Mouse (Mus musculus): ENCODE results near the gene Rgl2.

The Rgl2 gene

GRCm38 (mm10) chr17:33948090-33948904, 19.0 kb downstream of the Rgl2 start:
- no peak for DNase-seq (ENCODE audit: low spot score in 2 of 2)

- DNase-seq (ENCODE audit: low spot score in 2 of 2) = no peak
Observed at GRCm38 (mm10) chr17:33948905-33949537, 19.7 kb downstream of the Rgl2 start.

GRCm38 (mm10) chr17:33950131-33950625, 20.8 kb downstream of the Rgl2 start:
- DNase-seq (ENCODE audit: low spot score in 2 of 2) = peak in 1 of 2 experiments; percentile 4

GRCm38 (mm10) chr17:33951021-33951946, 21.9 kb downstream of the Rgl2 start, which contains the start of gene B3galt4:
Gene B3galt4 (minus strand): TSS chr17:33951488.
- DNase-seq (ENCODE audit: low spot score in 2 of 2) = peak; percentile 69 to 71

GRCm38 (mm10) chr17:33952015-33952414, 22.7 kb downstream of the Rgl2 start:
- peak in 1 of 2 experiments; percentile 3 for DNase-seq (ENCODE audit: low spot score in 2 of 2)

GRCm38 (mm10) chr17:33952879-33953278, 23.5 kb downstream of the Rgl2 start:
- DNase-seq (ENCODE audit: low spot score in 2 of 2) = no peak

GRCm38 (mm10) chr17:33953310-33953709, 24.0 kb downstream of the Rgl2 start:
- DNase-seq (ENCODE audit: low spot score in 2 of 2) = no peak

GRCm38 (mm10) chr17:33953961-33954565, 24.7 kb downstream of the Rgl2 start:
- no peak for DNase-seq (ENCODE audit: low spot score in 2 of 2)

- DNase-seq (ENCODE audit: low spot score in 2 of 2) = no peak
Observed at GRCm38 (mm10) chr17:33954646-33955554, 25.6 kb downstream of the Rgl2 start.

- peak; percentile 96 to 97 for DNase-seq (ENCODE audit: low spot score in 2 of 2)
Observed at GRCm38 (mm10) chr17:33955555-33956214, 26.3 kb downstream of the Rgl2 start, which contains the start of the genes Vps52 and Rps18. Gene Vps52 (plus strand): TSS chr17:33955812. Gene Rps18 (minus strand): TSS chr17:33956001.

- DNase-seq (ENCODE audit: low spot score in 2 of 2) = no peak
Observed at GRCm38 (mm10) chr17:33956336-33956735, 27.0 kb downstream of the Rgl2 start.

- DNase-seq (ENCODE audit: low spot score in 2 of 2) = no peak
Observed at GRCm38 (mm10) chr17:33957493-33957892, 28.1 kb downstream of the Rgl2 start.

- DNase-seq (ENCODE audit: low spot score in 2 of 2) = no peak
Observed at GRCm38 (mm10) chr17:33958451-33958850, 29.1 kb downstream of the Rgl2 start.

GRCm38 (mm10) chr17:33959135-33959534, 29.8 kb downstream of the Rgl2 start:
- DNase-seq (ENCODE audit: low spot score in 2 of 2) = no peak

GRCm38 (mm10) chr17:33959948-33960347, 30.6 kb downstream of the Rgl2 start:
- no peak for DNase-seq (ENCODE audit: low spot score in 2 of 2)

GRCm38 (mm10) chr17:33962876-33963275, 33.5 kb downstream of the Rgl2 start:
- no peak for DNase-seq (ENCODE audit: low spot score in 2 of 2)

GRCm38 (mm10) chr17:33965082-33965845, 35.9 kb downstream of the Rgl2 start:
- no peak for DNase-seq (ENCODE audit: low spot score in 2 of 2)

GRCm38 (mm10) chr17:33965846-33966550, 36.7 kb downstream of the Rgl2 start:
- no peak for DNase-seq (ENCODE audit: low spot score in 2 of 2)
